Mouse (Mus musculus): ENCODE measurements around the gene Gm20812. TPM values are rescaled to one million over a fixed set of nuclear protein-coding genes. Genes with fewer than 3 reads are reported as not detected.

Gene Gm20812
- not detected in 2 replicates for polyA plus RNA-seq (2012; rRNA removed)

GRCm38 (mm10) chrY:12381681-12382080 is at the start of gene Gm20812:
Gene Gm20812, plus strand, starts transcription at chrY:12381981.

Other genes with a start within 250 kb of the Gm20812 start
- gene Gm29554, start 108.0 kb upstream of the Gm20812 start, polyA plus RNA-seq (2012; rRNA removed), result not detected in 2 replicates